Mouse (Mus musculus) MEL-GATA-1-ER (cell line): ENCODE measurements around the gene 2610002M06Rik.

ENCODE experiments used
- DNase-seq: peaks from one replicate; pipeline ENCODE4 v3.0.0-alpha.2; 2012; ENCODE audit warnings: low read depth; ENCODE audit errors: extremely low read depth

The 2610002M06Rik gene

DNA sequence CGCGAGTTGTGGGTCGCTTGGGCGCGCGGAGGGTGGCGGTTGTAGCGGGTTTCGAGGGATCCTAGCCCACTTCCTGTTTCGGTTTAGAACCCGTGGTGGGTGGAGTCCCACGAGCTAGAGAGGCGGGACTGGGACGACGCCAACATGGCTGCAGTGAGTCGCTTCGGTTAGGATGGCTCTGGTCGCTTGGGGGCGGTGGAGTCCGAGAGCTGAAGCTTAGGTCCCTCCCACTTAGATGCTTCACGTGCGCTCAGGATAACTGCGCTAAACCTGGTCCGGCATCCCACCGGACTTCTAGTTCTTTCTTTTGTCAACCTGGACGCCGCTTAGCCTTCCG is at the start of gene 2610002M06Rik:
Gene 2610002M06Rik, minus strand, starts transcription at position 117 of the 337 bp plus-strand sequence.
- peak; percentile 88 for DNase-seq

DNA sequence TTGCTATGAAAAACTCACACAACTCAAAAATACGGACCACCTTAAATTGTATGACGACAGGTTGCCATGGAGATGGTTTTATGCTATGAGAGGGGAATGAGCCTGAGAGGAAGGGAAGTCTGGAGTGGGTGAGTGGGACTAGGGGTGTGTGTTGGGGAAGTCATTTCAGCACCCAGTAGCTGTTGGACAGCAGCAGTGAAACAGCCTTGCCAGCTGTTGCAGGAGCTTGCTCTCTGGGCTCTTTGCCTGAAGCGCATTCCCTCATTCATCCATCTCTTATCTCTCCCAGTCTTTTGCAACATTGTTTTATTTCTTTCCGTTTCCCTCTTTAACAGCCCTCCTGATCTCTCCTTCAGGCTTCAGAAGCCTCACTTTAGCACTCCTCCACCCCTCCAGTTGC is 42.0 kb upstream of the 2610002M06Rik start:
- peak; percentile 2 for DNase-seq

DNA sequence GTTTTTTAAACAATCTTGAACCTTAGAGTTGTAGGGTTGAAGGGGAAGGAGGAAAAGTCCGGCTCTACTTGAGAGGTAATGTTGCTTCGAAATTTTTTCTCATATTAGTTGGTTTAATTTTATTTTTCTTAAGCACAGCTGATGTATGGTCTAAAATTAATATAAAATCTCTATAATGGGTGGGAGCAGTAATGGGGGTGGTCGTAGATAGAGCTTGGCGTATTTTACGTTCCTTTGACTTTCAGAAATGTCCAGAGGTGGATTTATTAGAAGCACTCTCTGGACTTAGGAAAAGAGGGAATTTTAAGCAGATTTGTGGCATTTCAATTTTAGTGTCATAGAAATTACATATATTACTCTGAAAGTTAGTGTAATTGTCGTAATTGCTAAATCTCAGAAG is 592 bp upstream of the 2610002M06Rik start:
- DNase-seq: no peak

DNA sequence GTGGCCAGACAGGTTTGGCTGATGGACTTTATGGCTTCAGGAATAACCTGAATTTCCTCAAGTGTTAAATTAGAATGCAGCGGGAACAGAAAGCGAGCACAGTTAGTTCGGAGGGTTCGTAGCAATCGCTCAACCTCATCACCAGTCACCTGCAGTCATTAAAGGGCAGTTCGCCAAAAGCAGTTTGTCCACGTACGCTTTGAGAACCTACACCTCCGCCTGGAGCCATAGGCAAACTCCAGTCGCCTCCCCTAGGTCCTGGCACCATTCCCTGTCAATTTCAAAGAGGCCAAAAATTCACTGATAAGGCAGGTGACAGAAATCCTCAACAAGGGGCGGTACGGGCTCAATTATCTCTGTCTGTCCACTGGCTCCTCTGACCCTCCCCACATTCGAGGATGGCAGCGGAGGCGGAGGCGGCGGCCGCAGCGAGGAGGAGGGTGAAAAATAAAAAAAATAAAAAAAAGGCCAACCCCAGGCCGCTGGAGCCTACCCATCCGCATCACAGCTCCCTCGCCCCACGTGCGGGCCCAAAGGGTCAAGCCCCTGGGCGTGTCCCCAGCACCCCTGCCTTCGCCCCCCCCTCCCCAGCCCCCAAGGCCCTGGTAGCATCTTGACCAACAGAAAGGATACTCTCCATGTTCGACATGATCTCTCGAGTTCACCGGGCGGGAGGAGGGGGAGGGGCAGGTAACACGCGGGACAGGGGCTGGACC is 474 bp downstream of the 2610002M06Rik start:
- DNase-seq: peak; percentile 41

DNA sequence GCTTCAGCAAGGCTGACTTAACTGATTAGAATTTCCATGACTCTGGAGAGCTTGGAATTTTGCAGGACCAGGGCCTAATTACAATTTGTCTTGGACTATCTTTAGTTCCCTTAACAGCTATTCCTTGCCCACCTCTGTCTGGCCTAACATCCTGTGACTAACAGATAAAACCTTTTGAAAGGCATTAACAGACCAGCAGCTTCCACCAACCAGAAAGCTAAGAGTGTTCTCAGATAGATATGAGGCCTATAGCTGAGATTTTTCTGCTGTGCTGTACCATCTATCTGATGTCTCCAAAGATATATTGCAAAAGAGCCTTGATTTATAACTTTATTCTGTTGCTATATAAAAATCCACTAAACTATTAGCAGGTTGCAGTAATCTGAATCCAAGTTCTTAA is 4.0 kb downstream of the 2610002M06Rik start:
- DNase-seq: no peak

DNA sequence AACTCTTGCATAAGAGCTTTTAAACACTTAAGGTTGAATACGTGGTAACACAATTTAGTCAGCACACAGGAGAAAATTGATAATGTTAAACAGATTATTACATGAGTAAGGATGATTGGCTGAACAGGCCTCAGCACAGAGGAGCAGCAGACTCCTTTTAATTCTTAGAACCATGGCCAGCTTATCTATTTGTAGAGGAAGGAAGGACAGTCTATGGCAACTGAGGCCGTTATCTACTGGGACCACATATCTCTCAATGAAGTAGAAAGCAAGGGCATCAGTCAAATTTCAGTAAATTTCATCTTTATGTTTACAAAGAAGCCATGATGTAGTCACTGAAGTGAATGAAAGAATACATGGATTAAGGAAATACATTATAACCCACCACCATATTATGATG is 19.2 kb downstream of the 2610002M06Rik start:
- peak; percentile 47 for DNase-seq

DNA sequence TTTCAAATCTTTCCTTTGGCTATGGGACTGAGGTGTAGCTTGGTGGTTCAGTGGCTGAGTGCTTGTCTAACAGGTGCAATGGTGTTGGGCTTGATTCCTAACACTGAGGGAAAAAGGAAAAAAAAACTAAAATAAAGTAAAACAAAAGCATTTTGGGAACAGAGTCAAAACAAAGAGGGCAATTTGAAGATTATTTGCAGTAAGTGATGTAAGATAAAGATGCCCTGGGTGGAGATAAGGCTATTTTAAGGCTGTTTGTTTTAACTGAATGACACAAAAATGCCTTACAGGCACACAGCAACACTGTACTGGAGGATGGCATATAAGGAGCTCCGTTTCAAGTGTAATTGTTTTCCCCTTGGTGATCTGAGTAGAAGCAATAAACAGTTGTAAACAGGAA is 20.3 kb downstream of the 2610002M06Rik start:
- DNase-seq: no peak

DNA sequence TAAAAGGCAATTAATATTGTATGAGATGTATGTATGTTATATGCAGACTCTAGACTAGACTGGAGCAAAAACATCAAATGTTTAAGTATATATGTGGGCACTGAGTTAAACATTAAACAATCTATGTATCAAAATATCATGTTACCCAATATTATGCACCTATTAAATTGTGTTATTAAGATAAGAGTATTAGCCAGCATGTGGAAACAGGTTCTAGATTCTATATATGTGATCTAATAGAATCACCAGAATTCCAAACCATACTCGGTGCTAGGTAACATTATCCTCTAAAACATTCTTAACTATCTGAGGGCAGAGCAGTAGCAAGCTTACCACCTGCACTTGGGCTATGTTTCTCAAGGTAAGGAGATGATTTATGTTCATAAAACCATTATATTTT is 23.8 kb downstream of the 2610002M06Rik start, which contains the start of gene Tent5d:
Gene Tent5d, plus strand, starts transcription at position 301 of the 400 bp plus-strand sequence.
- no peak for DNase-seq

DNA sequence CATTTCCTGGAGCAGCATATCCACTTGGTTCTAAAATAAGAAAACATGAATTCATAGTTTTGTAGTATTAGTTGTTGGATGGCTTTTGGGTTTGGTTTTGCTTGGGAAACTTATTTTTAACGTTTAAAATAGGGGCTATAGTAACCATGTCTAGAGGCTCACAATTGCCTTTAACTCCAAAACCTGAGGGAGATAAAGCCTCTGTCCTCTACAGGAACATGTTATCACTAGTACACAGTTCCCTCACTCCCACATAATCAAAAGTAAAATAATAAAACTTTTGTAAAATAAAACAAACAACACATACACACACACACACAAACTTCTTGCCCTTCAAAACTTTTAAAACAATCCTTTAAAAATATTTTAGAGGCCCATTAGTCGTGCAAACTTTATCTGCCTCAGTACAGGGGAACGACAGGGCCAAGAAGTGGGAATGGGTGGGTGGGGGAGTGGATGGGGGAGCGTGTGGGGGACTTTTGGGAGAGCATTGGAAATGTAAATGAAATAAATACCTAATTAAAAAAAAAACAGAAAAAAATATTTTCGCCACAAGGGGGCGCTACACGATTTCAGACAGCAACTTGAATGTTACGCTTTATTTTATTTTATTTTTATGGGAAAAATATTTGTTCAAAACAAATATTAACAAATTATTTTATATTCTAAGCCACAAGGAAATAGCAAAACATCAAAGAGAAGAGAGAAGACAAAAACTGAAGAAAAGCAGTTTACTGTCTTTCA is 25.2 kb downstream of the 2610002M06Rik start:
- no peak for DNase-seq

DNA sequence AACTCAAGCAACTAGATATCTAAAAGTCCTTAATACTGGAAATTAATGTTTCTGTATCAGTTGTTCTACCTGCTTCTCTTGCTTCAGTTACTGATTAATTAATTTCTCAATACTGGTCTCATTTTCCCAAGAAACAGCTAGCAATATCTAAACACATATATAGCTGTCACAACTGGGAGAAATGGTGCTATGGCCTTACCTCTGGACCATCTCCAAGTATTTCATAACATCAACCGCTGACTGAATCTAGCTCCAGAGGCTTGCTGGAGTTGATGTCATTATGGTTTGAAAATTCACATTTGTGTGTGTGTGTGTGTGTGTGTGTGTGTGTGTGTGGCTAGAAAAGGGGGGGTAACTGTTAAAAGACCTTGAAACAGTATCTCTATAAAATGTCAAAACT is 26.0 kb downstream of the 2610002M06Rik start:
- DNase-seq: no peak

DNA sequence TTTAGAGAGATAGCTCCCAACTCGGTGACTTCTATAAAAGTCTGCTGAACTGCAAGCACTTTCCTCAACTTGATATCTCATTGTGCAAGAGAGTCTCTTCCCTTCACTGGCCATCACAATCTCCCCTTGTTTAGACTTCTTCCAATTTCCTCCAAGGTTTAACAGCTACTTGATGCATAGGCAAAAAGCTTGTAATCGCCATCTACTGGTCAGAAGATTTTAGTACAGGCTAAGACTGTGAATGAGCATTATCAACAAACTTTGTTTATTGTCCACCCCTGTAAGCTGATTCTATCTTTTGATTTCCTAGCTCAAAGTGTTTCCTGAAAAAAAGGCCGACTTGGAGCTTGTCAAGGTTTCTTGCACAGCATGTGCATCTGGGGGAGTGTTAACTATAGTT is 48.2 kb downstream of the 2610002M06Rik start:
- DNase-seq: no peak
